Mouse (Mus musculus) neural tube, embryonic 11.5 days (tissue): ENCODE results near the gene Myl9. TPM values are rescaled to one million over a fixed set of nuclear protein-coding genes. Genes with fewer than 3 reads are reported as not detected.

Experiments used
- ATAC-seq: fragments of 200-750 bp; cut with Nextera tagmentation; 2 replicates; pipeline ENCODE4 v1.8.0; 2017; ENCODE audit warnings: moderate number of reproducible peaks, mild to moderate bottlenecking, moderate TSS enrichment, moderate library complexity; ENCODE audit not compliant: insufficient read depth, low FRiP score, low TSS enrichment
- DNase-seq: peaks from one replicate; pipeline ENCODE4 v3.0.0-alpha.2; 2015; ENCODE audit warnings: low spot score
- H3K27ac ChIP-seq: fragments of 300-500 bp; sonication (generic); 2 replicates; pipeline ENCODE4 v1.5.1; 2014; ENCODE audit warnings: low read depth, mild to moderate bottlenecking, low read length
- H3K27me3 ChIP-seq: fragments of 300-500 bp; sonication (generic); 2 replicates; pipeline ENCODE4 v1.6.1; 2014; ENCODE audit warnings: mild to moderate bottlenecking, low read length, mixed read lengths; ENCODE audit not compliant: control insufficient read depth, insufficient read depth
- H3K36me3 ChIP-seq: fragments of 300-500 bp; sonication (generic); 2 replicates; pipeline ENCODE4 v1.6.1; 2014; ENCODE audit warnings: mild to moderate bottlenecking, low read length, moderate library complexity, mixed read lengths; ENCODE audit not compliant: control insufficient read depth, insufficient read depth
- H3K4me1 ChIP-seq: fragments of 300-500 bp; sonication (generic); 2 replicates; pipeline ENCODE4 v1.6.1; 2014; ENCODE audit warnings: low read length, mixed read lengths; ENCODE audit not compliant: control insufficient read depth, insufficient read depth
- H3K4me2 ChIP-seq: fragments of 300-500 bp; sonication (generic); 2 replicates; pipeline ENCODE4 v1.6.1; 2014; ENCODE audit warnings: low read depth, mild to moderate bottlenecking, moderate library complexity
- H3K4me3 ChIP-seq: fragments of 300-500 bp; sonication (generic); 2 replicates; pipeline ENCODE4 v1.5.1; 2014; ENCODE audit warnings: low read depth, low read length
- H3K9ac ChIP-seq: fragments of 300-500 bp; sonication (generic); 2 replicates; pipeline ENCODE4 v1.6.1; 2014; ENCODE audit warnings: mild to moderate bottlenecking, low read length
- H3K9me3 ChIP-seq: fragments of 300-500 bp; sonication (generic); 2 replicates; pipeline ENCODE4 v1.6.1; 2016; ENCODE audit warnings: low read length; ENCODE audit not compliant: control insufficient read depth
- WGBS: fragments of 180-500 bp; shearing (Covaris S2); extraction: QIAGEN DNeasy Blood & Tissue Kit; methylation state at CpG from one replicate; pipeline ENCODE4 v1.1.7; 2014; 5-methylcytosine and 5-hydroxymethylcytosine counted together
- polyA plus RNA-seq: library from polyadenylated mRNA; unstranded; fragments of >200 nt; fragmentation: Nextera tagmentation; extraction: Ambion mirVana; gene quantifications from 2 replicates; pipeline ENCODE4 v1.2.1, GENCODE M21; 2014

Myl9 gene
- polyA plus RNA-seq, 1 experiment from 2014 or later = 98.7 TPM

- no peak for DNase-seq
- Histone ChIP-seq H3K27ac (no peak overlapping the region), H3K36me3 (no peaks in the 10 kb centered on the region), H3K4me2 (no peak overlapping the region), H3K9ac (no peak overlapping the region), H3K9me3 (no peaks in the 10 kb centered on the region), H3K4me1 (no peaks in the 10 kb centered on the region), H3K4me3 (no peak overlapping the region), H3K27me3 (no peaks in the 10 kb centered on the region)
- 62% methylated on average over 4 of the region's 4 CpGs for WGBS
- no peak for ATAC-seq
Measured at GRCm38 (mm10) chr2:156803698-156804372, 28.6 kb downstream of the Myl9 start.

GRCm38 (mm10) chr2:156804589-156804988 lies 29.4 kb downstream of the Myl9 start:
- Histone ChIP-seq H3K27ac (no peak overlapping the region), H3K9me3 (no peaks in the 10 kb centered on the region), H3K4me1 (no peaks in the 10 kb centered on the region), H3K4me2 (no peak overlapping the region), H3K27me3 (no peaks in the 10 kb centered on the region), H3K4me3 (no peak overlapping the region), H3K9ac (no peak overlapping the region), H3K36me3 (no peaks in the 10 kb centered on the region)
- ATAC-seq (no peak), DNase-seq (no peak)
- WGBS = 95% methylated on average over 4 of the region's 4 CpGs

GRCm38 (mm10) chr2:156806886-156807285 lies 31.7 kb downstream of the Myl9 start:
- no peaks in the 10 kb centered on the region for H3K9me3 ChIP-seq
- H3K27me3 ChIP-seq = no peaks in the 10 kb centered on the region
- no peak for ATAC-seq
- no peak overlapping the region for H3K27ac ChIP-seq
- no peak for DNase-seq
- H3K4me1 ChIP-seq = no peaks in the 10 kb centered on the region
- WGBS = 72% methylated on average over 6 of the region's 6 CpGs
- no peak overlapping the region for H3K4me2 ChIP-seq
- no peaks in the 10 kb centered on the region for H3K36me3 ChIP-seq
- no peak overlapping the region for H3K4me3 ChIP-seq
- H3K9ac ChIP-seq = no peak overlapping the region

GRCm38 (mm10) chr2:156809579-156809978 lies 34.4 kb downstream of the Myl9 start:
- H3K27me3 ChIP-seq = no peaks in the 10 kb centered on the region
- no peaks in the 10 kb centered on the region for H3K36me3 ChIP-seq
- WGBS = 76% methylated on average over 2 of the region's 2 CpGs
- DNase-seq = peak; percentile 73
- no peak overlapping the region for H3K9ac ChIP-seq
- ATAC-seq = no peak
- no peak overlapping the region for H3K27ac ChIP-seq
- no peak overlapping the region for H3K4me2 ChIP-seq
- no peaks in the 10 kb centered on the region for H3K9me3 ChIP-seq
- H3K4me1 ChIP-seq = peaks cover 15% of the 10 kb centered on the region
- H3K4me3 ChIP-seq = no peak overlapping the region

- Histone ChIP-seq H3K4me3 (no peak overlapping the region), H3K27ac (no peak overlapping the region), H3K4me1 (peaks cover 20% of the 10 kb centered on the region), H3K9ac (no peak overlapping the region), H3K27me3 (no peaks in the 10 kb centered on the region), H3K9me3 (no peaks in the 10 kb centered on the region), H3K36me3 (no peaks in the 10 kb centered on the region), H3K4me2 (no peak overlapping the region)
- ATAC-seq = no peak
- 97% methylated on average over 10 of the region's 10 CpGs for WGBS
- no peak for DNase-seq
Measured at GRCm38 (mm10) chr2:156810716-156811115, 35.5 kb downstream of the Myl9 start.

DNA sequence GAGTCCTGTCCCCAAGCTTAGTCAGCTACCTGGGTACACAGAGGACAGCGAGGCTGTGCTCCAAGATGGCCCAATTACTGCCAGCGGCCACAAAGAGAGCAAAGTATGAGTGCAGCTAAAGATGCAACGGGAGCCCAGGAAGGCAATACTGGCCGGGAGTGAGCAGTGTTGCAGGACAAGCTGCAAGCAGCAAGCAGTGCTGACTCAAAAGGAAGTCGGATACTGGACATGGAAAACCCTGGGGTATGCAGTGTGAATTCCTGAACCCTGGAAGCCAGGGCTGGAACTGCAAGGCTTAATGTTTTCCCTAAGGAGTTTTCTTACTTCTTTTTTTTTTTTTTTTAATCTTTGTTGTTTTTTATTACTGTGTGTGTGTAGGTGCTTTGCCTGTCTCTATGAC lies 36.3 kb downstream of the Myl9 start:
- 77% methylated on average over 5 of the region's 5 CpGs for WGBS

GRCm38 (mm10) chr2:156814344-156814801 lies 39.2 kb downstream of the Myl9 start:
- ATAC-seq (peak; percentile 65; the same call in 1 of the 2 replicates), DNase-seq (peak; percentile 44)
- no peak overlapping the region for H3K4me3 ChIP-seq
- H3K9ac ChIP-seq = no peak overlapping the region
- 0 out of 2 replicates have a peak overlapping the region, but pooled peaks have one; percentile 8 for H3K27ac ChIP-seq
- peaks cover 20% of the 10 kb centered on the region for H3K4me1 ChIP-seq
- H3K36me3 ChIP-seq = no peaks in the 10 kb centered on the region
- H3K9me3 ChIP-seq = no peaks in the 10 kb centered on the region
- no peaks in the 10 kb centered on the region for H3K27me3 ChIP-seq
- WGBS = 3% methylated on average over 8 of the region's 8 CpGs
- no peak overlapping the region; the same call in 1 of the 2 replicates for H3K4me2 ChIP-seq

More for the DNA sequence above, 36.3 kb downstream of the Myl9 start:
- Histone ChIP-seq H3K9me3 (no peaks in the 10 kb centered on the region), H3K4me1 (peaks cover 20% of the 10 kb centered on the region), H3K27ac (no peak overlapping the region), H3K4me3 (no peak overlapping the region), H3K9ac (no peak overlapping the region), H3K27me3 (no peaks in the 10 kb centered on the region), H3K4me2 (no peak overlapping the region), H3K36me3 (no peaks in the 10 kb centered on the region)
- ATAC-seq (no peak), DNase-seq (no peak)

DNA sequence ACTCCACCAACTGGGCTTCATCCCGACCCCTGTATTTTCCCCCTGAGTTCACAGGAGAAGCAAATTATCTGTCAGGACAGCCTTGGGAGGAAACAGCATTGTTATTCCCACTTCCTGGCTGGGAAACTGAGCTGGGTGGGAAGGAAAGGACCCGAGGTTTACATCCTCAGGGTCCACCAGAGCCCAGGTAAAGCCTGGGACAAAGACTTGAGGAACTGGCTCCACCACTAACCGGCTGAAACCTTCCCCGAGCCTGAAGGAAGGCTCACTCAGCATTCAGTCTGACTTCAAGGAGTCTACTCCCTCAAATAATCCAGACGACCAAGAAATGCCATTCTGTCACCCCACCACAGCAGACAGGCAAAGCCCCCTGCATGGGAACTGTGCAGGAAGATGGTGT lies 39.7 kb downstream of the Myl9 start:
- 25% methylated on average over 5 of the region's 5 CpGs for WGBS
- no peak for DNase-seq
- Histone ChIP-seq H3K4me3 (no peak overlapping the region), H3K9me3 (no peaks in the 10 kb centered on the region), H3K27ac (0 out of 2 replicates have a peak overlapping the region, but pooled peaks have one; percentile 8), H3K36me3 (no peaks in the 10 kb centered on the region), H3K4me2 (no peak overlapping the region), H3K4me1 (peaks cover 20% of the 10 kb centered on the region), H3K27me3 (no peaks in the 10 kb centered on the region), H3K9ac (no peak overlapping the region)
- ATAC-seq = no peak

DNA sequence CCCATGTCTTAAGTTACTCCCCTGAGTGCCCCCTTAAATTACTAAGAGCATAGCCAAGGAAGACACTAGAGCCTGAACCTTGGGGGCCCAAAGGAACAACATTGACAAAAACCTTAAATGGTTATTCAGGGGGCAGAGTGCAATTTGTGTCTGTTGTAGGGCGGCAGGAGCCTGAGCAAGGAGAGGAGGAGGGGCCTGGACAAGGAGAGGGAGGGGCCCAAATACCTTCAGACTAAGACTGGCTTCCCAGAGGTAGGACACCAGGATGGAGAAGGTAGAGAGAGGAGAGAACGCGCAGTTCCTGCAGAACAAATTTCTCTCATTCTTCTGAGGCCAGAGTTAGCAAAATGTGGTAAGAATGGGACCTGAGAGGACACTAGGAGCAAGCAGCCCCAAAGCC lies 40.2 kb downstream of the Myl9 start:
- Histone ChIP-seq H3K4me3 (no peak overlapping the region), H3K9ac (no peak overlapping the region), H3K36me3 (no peaks in the 10 kb centered on the region), H3K9me3 (no peaks in the 10 kb centered on the region), H3K4me1 (peaks cover 20% of the 10 kb centered on the region), H3K4me2 (no peak overlapping the region), H3K27me3 (no peaks in the 10 kb centered on the region), H3K27ac (no peak overlapping the region)
- WGBS = 67% methylated on average over 3 of the region's 3 CpGs
- ATAC-seq (no peak), DNase-seq (no peak)
